Mouse (Mus musculus) B cell, adult 2 months (primary cell): ENCODE measurements around the gene Grm5.

Experiments used
- DNase-seq, 2 experiments: peaks; one replicate each; pipeline ENCODE4 v3.0.0; 2022

Gene Grm5

GRCm38 (mm10) chr7:87583868-87584267 is at the start of gene Grm5:
Gene Grm5, plus strand, starts transcription at chr7:87584168.
- no peak for DNase-seq

GRCm38 (mm10) chr7:87539031-87539430 is 44.9 kb upstream of the Grm5 start:
- DNase-seq: no peak

DNA sequence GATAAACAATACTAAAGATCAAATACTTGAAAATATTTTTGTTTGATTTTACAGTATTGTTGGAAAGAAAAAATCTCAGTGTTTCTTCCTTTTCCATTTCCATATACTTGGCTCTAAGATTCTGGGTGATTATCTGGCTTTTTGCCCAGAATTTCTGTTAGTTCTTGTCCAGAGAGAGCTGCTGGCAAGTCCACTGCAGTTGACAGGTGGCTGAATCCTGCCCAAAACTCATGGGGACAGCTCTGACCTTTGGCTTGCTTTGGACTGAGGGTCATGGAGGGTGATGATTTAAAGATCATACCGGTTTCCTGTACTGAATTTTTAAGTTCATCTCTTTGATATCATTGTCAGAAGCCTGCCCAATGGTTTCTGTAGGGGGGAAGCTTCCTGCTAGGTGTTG is 18.7 kb upstream of the Grm5 start:
- no peak for DNase-seq

GRCm38 (mm10) chr7:87566476-87566875 is 17.5 kb upstream of the Grm5 start:
- DNase-seq: no peak

DNA sequence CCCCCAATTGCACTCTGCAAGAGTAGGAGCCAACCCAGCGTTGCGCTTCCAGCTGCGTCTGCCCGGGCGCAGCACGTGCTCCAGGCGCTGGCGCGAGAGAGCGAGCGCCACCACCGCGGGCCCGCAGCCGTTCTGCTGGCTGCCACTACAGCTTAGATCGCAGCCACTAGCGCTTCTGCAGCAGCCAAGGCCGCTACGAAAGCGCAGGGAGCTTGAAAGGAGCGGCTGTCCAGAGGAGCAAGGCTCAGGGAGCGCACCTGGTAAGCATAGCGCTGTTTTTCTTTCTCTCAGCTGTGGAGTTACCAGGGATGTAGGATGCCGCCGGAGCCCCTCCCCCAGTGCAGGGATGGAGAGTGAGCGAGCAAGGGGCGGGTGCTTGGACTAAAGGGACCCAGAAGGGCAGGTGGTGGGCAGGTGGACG is 323 bp downstream of the Grm5 start:
- DNase-seq: no peak

DNA sequence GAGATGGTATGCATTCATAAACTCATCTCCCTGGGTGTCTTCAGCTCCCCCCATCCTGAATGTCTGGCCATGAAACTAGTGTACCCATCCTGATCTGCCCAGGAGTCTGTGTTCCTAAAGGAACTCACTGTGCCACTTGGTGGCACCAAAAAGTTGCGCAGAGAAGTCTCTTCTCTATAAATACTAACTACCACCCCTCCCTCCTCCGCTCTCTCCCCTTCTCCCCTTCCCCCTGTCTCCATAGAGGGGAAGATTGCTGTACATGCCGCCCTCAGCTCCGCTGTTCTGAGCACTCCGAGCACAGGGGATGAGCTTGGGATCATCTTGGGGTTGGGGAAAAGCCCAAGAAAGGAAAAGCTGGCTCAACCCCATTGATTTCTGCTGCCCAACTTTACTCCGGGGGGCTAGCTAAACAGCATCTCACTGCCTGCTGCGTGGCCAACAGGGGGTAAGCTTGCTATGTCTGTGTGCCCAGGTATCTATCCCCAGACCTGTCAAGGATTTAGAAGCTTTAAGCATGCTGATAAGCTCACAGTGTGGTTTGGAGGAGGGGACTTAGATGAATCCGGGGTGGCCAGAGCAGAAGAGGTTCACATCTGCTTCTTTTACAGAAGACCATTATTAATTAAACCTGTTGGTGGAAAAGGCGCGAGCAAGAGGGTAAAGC is 2.4 kb downstream of the Grm5 start:
- no peak for DNase-seq

DNA sequence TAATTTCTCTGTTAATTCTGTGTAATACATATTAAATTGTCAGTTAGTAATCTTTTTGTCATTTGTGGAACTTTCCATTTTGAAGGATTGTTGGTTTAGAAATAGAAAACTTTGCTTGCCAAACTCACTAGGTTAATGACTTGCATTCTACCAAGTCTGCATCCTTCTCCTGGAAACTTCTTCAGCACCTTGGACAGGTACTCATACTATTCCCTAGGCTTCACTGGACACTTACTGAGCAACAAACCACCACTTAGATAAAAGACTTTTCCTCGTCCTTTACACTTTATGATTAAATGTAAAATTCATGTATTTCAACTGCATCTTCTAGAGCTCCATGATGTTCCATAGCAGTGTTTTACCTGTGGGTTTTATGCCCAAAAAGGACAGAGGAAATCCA is 4.0 kb downstream of the Grm5 start:
- no peak for DNase-seq

GRCm38 (mm10) chr7:87626251-87626650 is 42.3 kb downstream of the Grm5 start:
- no peak for DNase-seq

GRCm38 (mm10) chr7:87635530-87635929 is 51.6 kb downstream of the Grm5 start:
- no peak for DNase-seq

GRCm38 (mm10) chr7:87650610-87651009 is 66.6 kb downstream of the Grm5 start:
- DNase-seq: no peak

DNA sequence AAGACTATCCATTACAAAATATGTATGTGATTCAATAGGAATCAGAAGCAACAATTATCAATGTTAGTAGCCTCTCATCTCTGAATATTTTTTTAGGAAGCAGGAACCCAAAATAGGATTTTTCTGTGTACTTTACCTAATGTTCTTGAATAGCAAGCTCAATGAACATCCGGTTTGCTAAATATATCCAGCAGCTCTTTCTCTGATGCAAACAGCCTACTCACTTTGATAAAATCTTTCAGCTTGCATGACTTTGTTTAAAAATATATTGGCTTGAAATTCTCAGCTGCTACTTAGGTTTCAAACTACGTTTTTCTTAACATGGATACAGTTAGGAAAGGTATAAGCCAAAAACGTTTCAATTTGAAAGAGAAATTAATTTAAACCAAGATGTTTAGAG is 77.8 kb downstream of the Grm5 start:
- DNase-seq: no peak

DNA sequence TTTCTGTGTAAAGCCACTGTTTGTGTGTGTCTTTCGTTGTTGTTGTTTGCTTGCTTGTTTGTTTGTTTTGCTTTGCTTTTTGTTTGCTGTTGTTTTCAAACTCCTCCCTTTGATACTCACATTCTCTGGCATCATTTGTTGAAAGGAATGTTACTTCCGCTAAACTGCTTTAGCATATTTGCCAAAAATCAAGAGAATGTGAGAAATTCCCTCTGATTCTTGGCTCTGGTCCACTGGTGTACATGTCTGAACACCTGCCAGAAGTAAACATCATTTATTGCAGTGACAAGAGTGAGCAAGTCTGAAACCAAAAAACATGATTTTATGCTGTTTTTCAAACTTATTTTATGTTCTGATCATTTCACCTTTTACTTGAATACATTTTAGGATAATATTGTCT is 80.1 kb downstream of the Grm5 start:
- DNase-seq: no peak

- DNase-seq: no peak
Observed at GRCm38 (mm10) chr7:87716393-87716792, 132.4 kb downstream of the Grm5 start.

DNA sequence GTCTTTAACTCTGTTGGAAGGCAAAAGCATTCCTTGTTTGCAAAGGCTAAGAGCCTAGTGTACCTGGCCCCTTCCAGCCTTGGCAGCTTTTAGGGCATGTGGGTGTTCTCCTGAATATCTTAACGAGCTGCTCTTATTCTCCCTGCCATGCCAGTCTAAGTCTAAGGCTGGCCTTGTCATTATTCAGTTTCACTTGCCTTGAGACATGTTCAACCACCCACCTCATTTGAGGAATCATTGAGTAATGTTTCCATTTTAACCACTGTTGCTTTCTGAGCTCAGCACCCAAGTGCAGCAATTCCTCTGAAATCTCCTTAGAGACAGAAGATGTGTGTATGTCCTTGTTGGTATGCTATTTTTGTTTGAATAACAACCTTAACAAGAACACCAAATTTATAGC is 134.7 kb downstream of the Grm5 start:
- DNase-seq: no peak

DNA sequence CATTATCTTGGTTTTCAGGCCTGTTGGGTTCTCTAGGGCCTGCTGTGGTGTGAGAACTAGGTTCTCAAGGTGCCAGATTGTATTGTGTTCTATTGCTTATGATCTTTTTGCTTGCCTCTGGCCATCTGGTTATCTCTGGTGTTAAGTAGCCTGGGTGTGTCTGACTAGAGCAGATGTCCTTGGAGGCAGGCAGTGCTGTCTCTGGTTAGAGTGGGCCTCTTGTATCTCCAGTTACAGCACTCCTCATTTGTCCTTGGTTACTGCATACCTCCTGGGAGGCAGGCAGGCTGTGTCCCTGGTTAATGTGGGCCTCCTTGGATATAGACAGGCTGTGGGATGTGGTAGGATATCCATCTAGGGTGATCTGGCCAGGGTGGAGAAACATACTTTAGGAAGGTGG is 150.5 kb downstream of the Grm5 start:
- no peak for DNase-seq

- DNase-seq: no peak
Observed at GRCm38 (mm10) chr7:87761945-87762344, 178.0 kb downstream of the Grm5 start.

DNA sequence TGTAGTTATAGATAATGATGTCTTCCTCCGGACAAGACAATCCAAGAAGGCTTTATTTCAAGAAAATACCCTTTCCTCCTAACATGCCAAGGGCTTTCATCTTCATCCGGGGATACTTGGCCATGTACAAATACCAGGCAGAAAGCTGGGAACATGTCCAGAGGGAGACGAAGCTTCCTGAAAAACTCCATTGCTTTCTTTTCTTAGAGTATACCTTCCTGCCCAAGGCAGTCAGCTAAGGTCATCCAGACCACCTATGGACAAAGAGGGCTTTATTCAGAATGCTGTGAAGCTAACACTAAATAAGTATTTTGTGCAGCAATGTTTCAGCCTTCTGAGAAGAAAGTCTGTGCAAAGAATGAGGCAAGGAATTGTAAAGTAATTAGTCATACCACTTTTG is 178.4 kb downstream of the Grm5 start:
- no peak for DNase-seq

DNA sequence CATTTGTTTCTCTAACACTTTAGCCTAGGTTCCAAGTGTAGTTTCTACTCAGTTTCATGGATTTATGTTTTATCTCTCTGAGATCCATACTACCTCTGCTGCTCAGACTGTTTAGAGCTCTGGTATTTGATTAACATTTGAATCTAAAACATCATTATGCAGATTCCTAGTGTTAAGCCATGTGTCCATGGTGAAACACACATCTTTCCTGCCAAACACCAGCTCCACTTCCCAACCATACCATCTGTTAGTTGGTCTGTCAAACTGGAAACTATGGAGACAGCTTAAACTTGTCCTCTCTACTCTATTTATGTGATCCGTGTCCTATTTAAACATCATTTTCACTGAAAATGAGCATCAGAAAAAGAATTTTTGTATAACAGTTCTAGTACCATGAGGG is 203.6 kb downstream of the Grm5 start:
- no peak for DNase-seq

DNA sequence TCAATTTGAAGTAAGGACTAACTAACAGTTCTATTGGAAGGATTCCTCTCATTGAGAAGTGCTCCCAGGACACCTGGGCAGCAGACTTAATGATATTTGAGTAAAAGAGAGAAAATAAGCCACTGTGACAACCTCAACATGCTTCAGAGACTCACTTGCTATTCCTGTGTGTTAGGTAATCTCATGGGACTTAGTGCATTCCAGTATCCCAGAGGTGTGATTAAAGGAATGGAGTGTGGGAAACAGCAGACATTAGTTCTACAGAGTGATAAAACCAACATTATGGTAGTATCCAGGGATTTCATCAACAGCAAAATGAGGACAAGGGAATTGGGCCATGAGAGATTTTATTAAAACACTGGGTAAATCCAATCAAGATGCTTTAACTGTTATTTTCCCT is 205.0 kb downstream of the Grm5 start:
- DNase-seq: no peak

DNA sequence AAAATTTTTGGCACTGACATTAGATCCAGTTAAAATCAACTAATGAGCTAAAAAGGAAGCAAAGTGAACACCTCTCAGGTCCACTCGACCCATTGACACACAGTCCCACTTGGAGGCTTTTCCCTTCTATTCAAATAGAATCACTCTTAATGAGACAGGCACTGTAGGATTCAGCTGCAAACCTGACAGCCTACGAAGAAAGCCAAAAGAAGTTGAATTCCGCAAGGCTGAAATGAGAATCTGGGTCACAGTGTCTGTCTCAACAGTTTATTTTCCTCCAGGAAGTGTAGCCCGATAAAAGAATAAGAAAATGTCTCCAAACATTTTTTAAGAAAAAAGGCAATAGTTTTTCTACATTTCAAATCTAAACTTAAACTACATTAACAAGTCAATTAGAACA is 209.9 kb downstream of the Grm5 start:
- no peak for DNase-seq

GRCm38 (mm10) chr7:87824898-87825297 is 240.9 kb downstream of the Grm5 start:
- peak; percentile 50 to 53 for DNase-seq

DNA sequence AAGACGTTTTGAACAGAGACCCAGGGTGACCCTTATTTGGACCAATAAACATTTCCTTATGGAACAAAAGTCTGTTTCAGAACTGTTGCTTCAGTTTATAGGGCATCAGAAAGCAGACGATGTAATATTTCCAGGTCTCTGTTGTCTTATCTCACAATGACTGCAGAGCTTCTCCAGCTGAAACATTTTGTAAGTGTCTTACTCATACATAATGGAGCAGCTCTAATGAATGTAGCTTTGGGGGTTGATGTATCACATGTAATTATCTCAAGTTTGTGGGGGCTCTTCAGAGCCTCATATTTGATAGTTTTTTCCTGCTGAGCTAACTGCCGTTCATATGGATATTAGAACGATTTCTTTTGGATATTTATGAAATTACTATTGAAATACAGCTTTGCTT is 250.7 kb downstream of the Grm5 start:
- no peak for DNase-seq

DNA sequence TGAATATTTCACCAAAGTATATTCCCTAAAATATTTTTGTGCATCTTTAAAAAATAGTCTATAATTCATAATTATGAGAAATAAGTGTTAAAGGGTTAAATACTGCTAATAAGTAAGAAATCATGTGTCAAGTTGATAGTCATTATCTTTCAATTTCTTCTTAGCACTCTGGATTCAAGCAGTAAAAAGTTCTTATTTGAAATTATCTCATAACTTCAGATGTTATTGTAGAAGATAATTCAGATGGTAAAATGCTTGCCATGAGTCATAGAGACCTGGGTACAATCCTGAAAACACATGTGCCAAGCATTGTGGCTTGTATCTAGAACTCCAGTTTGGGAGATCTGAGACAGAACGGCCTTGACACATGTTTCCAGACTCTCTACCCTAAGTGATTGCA is 254.6 kb downstream of the Grm5 start:
- no peak for DNase-seq

GRCm38 (mm10) chr7:87843496-87843895 is 259.5 kb downstream of the Grm5 start:
- DNase-seq: no peak

GRCm38 (mm10) chr7:87846082-87846481 is 262.1 kb downstream of the Grm5 start:
- no peak for DNase-seq

DNA sequence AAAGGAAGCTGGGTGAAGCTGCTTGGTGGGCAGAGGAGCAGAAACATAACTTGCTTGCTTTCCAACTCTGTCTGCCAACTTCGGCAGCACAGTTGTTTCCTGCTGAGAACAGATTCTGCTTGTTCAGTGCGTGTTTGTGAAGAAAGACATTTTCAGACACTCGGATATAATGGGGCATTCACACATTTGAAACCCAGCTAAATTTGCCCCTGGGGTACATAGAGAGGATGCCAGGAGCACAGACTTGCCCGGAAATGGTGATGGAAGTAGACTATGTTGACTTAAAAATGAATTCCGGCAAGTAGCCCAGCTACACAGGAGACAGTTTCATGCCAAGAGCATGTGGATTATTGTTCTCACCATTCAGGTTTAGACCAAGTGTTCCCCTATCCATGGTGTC is 342.0 kb downstream of the Grm5 start:
- DNase-seq: no peak
